Mouse (Mus musculus) forebrain, postnatal 0 days (tissue): ENCODE data around the gene Cacna2d1. TPM values are rescaled to one million over a fixed set of nuclear protein-coding genes. Genes with fewer than 3 reads are reported as not detected.

Experiments used
- ATAC-seq: fragments of 200-750 bp; cut with Nextera tagmentation; 2 replicates; pipeline ENCODE4 v1.8.0; 2017; ENCODE audit warnings: mild to moderate bottlenecking, moderate library complexity
- DNase-seq: peaks from one replicate; pipeline ENCODE4 v3.0.0-alpha.2; 2015
- H3K27ac ChIP-seq: fragments of 300-500 bp; sonication (generic); 2 replicates; pipeline ENCODE4 v1.5.1; 2014; ENCODE audit warnings: low read depth, mild to moderate bottlenecking, antibody characterized with exemption, low read length, moderate library complexity, mixed read lengths
- H3K27me3 ChIP-seq: fragments of 300-500 bp; sonication (generic); 2 replicates; pipeline ENCODE4 v1.6.1; 2014; ENCODE audit warnings: mild to moderate bottlenecking, low read length, mixed read lengths; ENCODE audit not compliant: insufficient read depth
- H3K36me3 ChIP-seq: fragments of 300-500 bp; sonication (generic); 2 replicates; pipeline ENCODE4 v1.6.1; 2014; ENCODE audit warnings: mild to moderate bottlenecking, moderate library complexity; ENCODE audit not compliant: insufficient read depth
- H3K4me1 ChIP-seq: fragments of 300-500 bp; sonication (generic); 2 replicates; pipeline ENCODE4 v1.6.1; 2014; ENCODE audit warnings: antibody characterized with exemption; ENCODE audit not compliant: insufficient read depth
- H3K4me2 ChIP-seq: fragments of 300-500 bp; sonication (generic); 2 replicates; pipeline ENCODE4 v1.6.1; 2014; ENCODE audit warnings: low read depth, mild to moderate bottlenecking, moderate library complexity
- H3K4me3 ChIP-seq: fragments of 300-500 bp; sonication (generic); 2 replicates; pipeline ENCODE4 v1.5.1; 2014; ENCODE audit warnings: low read depth, low read length, mixed read lengths
- H3K9ac ChIP-seq: fragments of 300-500 bp; sonication (generic); 2 replicates; pipeline ENCODE4 v1.6.1; 2014; ENCODE audit warnings: mild to moderate bottlenecking
- H3K9me3 ChIP-seq: fragments of 300-500 bp; sonication (generic); 2 replicates; pipeline ENCODE4 v1.6.1; 2016; ENCODE audit warnings: low read length
- CTCF ChIP-seq: sonication (generic); IDR thresholded peaks from 2 replicates; pipeline ENCODE4 v1.5.1; 2016; ENCODE audit warnings: antibody characterized with exemption, control low read depth, low read depth
- WGBS: fragments of 180-500 bp; shearing (Covaris S2); extraction: QIAGEN DNeasy Blood & Tissue Kit; methylation state at CpG from one replicate; pipeline ENCODE4 v1.1.7; 2014; 5-methylcytosine and 5-hydroxymethylcytosine counted together
- polyA plus RNA-seq: library from polyadenylated mRNA; unstranded; fragments of >200 nt; fragmentation: Nextera tagmentation; extraction: Ambion mirVana; gene quantifications from 2 replicates; pipeline ENCODE4 v1.2.1, GENCODE M21; 2015
- total RNA-seq: library from RNA; depleted of rRNA; stranded (reverse); fragments of >200 nt; gene quantifications from 2 replicates; pipeline ENCODE4 v1.2.3, GENCODE M21; 2014

The Cacna2d1 gene
- total and polyA plus RNA-seq, 2 experiments from 2014 or later: 28.5 to 80.4 TPM

DNA sequence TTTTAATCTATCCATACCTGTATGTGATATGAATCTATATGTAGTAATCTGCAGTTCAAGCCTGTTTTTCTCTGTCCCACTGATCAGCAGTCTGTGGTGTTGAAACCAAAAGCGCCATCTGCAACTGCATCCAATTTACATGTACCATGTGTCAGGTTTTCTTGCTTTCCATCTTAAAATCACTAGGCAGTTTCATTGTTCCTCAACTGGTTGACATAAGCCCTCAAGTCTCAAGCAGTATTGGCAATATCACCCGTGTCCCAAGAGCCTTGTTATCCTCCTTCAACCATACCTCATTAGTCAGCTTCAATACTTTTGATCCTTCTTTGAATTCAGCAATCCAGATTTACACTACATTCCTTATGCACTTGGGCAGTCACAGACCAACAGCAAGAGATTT, 301.4 kb downstream of the Cacna2d1 start:
- no peaks in the 10 kb centered on the region for H3K36me3 ChIP-seq
- no peak overlapping the region for H3K4me2 ChIP-seq
- peaks cover 13% of the 10 kb centered on the region; the same call in 1 of the 2 replicates for H3K4me1 ChIP-seq
- peak overlapping the region; percentile 75 for H3K27ac ChIP-seq
- H3K9ac ChIP-seq: no peak overlapping the region
- WGBS: 32% methylated on average over 2 of the region's 2 CpGs
- no peaks in the 10 kb centered on the region for H3K27me3 ChIP-seq
- peak; percentile 60 for DNase-seq
- ATAC-seq: peak; percentile 64
- TF ChIP-seq CTCF: no peak
- no peaks in the 10 kb centered on the region for H3K9me3 ChIP-seq
- no peak overlapping the region for H3K4me3 ChIP-seq

DNA sequence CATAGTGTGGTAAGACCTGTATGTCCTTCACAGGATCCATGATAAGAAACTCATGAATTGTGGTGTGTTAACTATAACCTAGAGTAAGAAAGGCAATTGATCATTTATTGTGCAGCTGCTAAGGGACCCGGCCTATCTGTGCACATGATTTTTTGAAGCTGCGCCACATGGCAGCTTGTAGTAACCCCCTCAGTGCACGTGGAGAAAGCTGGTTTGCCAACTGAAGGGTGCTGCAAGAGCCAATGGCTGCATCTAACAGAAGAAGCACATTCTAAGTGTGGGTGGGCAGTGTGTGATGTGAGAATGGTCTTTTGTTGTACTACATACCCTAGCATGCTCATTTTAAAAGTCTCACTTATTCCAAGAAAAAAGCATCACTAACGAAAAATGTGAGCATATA, 302.1 kb downstream of the Cacna2d1 start:
- H3K4me2 ChIP-seq: no peak overlapping the region
- WGBS: 42% methylated on average over 4 of the region's 4 CpGs
- DNase-seq (peak; percentile 77), ATAC-seq (peak; percentile 87)
- H3K27ac ChIP-seq: peak overlapping the region; percentile 75
- no peaks in the 10 kb centered on the region for H3K9me3 ChIP-seq
- no peak for TF ChIP-seq CTCF
- no peak overlapping the region for H3K4me3 ChIP-seq
- H3K4me1 ChIP-seq: peaks cover 13% of the 10 kb centered on the region; the same call in 1 of the 2 replicates
- no peak overlapping the region for H3K9ac ChIP-seq
- no peaks in the 10 kb centered on the region for H3K36me3 ChIP-seq
- no peaks in the 10 kb centered on the region for H3K27me3 ChIP-seq

DNA sequence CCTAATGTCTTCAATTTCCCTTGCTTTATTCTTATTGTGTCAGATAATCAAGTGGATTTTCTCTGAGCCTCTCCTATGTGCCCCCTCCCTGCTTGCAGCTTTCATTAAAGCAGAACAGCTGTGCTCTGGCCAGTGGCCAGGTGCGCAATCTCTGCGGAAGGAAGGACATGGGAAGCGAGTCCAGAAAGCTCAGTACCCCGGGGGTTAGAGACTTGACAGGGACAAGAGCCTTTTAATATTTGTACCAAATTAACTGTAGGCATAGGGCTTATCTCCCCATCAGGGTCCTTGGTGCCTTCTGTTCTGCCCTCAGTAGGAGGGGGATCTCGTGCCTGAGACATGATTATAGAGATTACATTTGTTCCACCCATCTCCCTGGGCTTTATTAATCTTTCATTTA, 303.5 kb downstream of the Cacna2d1 start:
- Histone ChIP-seq H3K4me1 (peaks cover 13% of the 10 kb centered on the region; the same call in 1 of the 2 replicates), H3K9me3 (no peaks in the 10 kb centered on the region), H3K27me3 (no peaks in the 10 kb centered on the region), H3K36me3 (no peaks in the 10 kb centered on the region), H3K4me3 (no peak overlapping the region), H3K9ac (no peak overlapping the region), H3K4me2 (no peak overlapping the region), H3K27ac (0 out of 2 replicates have a peak overlapping the region, but pooled peaks have one; percentile 16)
- WGBS: 18% methylated on average over 5 of the region's 5 CpGs
- no peak for TF ChIP-seq CTCF
- no peak for DNase-seq
- no peak for ATAC-seq

DNA sequence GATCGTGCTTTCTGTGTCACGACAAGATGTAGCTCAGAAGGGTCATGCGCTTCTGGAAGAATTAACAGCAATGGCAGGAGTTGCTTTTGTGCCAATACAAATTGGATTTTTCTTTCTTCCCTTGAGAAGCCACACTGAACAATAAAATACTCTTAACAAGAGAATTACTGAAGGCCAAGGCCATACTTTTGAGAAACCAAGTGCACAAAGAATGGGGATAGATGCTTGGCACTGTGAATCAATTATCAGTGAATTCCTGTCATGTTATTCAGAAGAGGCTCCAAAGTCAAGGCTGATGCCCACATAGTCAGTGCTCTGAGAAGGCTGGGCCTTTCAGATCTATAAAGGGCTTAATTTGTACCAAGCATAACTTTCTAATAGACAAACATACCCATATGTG, 305.8 kb downstream of the Cacna2d1 start:
- Histone ChIP-seq H3K4me3 (no peak overlapping the region), H3K4me1 (peaks cover 9% of the 10 kb centered on the region; the same call in 1 of the 2 replicates), H3K27ac (no peak overlapping the region), H3K4me2 (no peak overlapping the region), H3K27me3 (no peaks in the 10 kb centered on the region), H3K36me3 (no peaks in the 10 kb centered on the region), H3K9me3 (no peaks in the 10 kb centered on the region), H3K9ac (no peak overlapping the region)
- TF ChIP-seq CTCF: no peak
- ATAC-seq (no peak), DNase-seq (no peak)
- 22% methylated on average over 3 of the region's 3 CpGs for WGBS

DNA sequence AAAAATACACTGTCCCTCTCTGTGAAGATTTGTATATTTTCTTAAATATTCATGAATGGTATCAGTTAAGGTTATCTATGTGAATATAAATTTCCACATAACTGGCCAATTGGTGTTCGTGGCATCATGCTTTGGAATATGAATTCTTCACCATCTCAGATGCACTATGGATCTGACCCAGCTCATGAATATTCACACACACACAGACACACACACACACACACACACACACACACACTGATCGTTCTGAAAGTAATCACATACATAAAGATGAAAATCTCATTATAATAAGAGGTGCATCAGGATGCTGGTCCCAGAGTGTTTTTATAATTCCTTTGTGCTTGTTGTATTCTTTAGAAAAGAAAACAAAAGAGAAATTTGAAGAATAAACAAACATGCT, 309.1 kb downstream of the Cacna2d1 start:
- TF ChIP-seq CTCF: no peak
- 34% methylated on average over 2 of the region's 2 CpGs for WGBS
- DNase-seq: no peak
- H3K27ac ChIP-seq: no peak overlapping the region
- no peaks in the 10 kb centered on the region for H3K9me3 ChIP-seq
- no peaks in the 10 kb centered on the region for H3K27me3 ChIP-seq
- no peak overlapping the region for H3K9ac ChIP-seq
- no peaks in the 10 kb centered on the region for H3K4me1 ChIP-seq
- no peaks in the 10 kb centered on the region for H3K36me3 ChIP-seq
- ATAC-seq: no peak
- no peak overlapping the region for H3K4me3 ChIP-seq
- no peak overlapping the region for H3K4me2 ChIP-seq

DNA sequence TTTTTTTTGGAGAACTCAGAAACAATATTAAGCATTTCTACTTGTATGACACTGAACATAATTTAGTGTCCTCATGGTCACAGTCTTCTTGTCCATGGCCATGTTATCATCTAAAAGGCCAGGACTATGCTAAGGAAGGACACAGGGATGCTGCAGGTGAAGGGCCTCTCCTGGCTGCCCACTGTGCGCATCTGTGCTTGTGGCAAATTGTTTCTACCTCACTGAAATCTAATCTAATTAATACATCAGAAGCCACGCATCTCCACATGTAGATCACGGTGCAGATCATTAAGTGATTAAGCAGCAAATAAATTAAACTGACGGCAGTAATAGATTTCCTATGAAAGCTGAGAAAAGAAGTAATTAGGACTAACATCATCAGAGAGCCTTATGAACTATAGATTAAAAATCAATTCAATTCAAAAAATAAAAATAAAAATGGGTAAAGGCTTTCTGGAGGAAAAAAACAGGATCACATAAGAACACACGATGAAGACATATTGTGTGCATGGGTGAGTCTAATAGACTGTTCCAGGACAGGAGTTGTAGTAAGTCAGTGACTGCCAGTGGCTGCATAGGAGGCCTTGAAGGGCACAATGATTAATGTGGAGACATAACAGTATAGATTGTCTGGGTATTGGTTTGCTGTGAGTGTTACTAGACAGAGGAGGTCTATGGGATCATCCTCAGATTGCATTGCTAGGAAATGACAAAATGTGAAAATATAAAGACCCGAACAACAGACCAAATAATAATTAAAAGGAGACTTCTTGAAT, 318.4 kb downstream of the Cacna2d1 start:
- ATAC-seq: no peak
- TF ChIP-seq CTCF: no peak
- Histone ChIP-seq H3K36me3 (peaks cover 3% of the 10 kb centered on the region; the same call in 1 of the 2 replicates), H3K4me2 (no peak overlapping the region), H3K4me1 (no peaks in the 10 kb centered on the region), H3K27me3 (no peaks in the 10 kb centered on the region), H3K27ac (no peak overlapping the region), H3K4me3 (no peak overlapping the region), H3K9me3 (no peaks in the 10 kb centered on the region), H3K9ac (no peak overlapping the region)
- no peak for DNase-seq
- WGBS: 66% methylated on average over 6 of the region's 6 CpGs

DNA sequence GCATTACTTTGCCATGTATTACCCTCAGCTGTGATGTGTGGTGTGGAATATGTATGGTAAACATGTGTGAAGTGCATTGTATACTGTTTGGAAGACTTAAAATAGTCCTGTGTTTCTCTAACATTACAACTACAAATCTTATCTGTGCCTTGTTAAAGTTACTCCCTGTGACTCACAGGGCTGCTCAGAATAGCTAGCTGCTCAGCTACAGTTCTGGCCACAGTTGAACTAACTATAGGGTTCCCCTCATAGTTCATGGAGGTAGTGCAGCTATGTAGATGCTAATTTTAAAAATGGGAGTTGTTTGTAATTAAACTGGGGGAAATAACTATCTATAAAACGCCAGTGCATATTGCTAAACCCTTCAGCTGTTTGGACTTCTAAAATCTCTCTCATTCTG, 319.3 kb downstream of the Cacna2d1 start:
- DNase-seq: no peak
- WGBS: 84% methylated on average over 1 of the region's 1 CpGs
- no peaks in the 10 kb centered on the region for H3K9me3 ChIP-seq

More for the DNA sequence above, 319.3 kb downstream of the Cacna2d1 start:
- no peak for TF ChIP-seq CTCF
- no peak overlapping the region for H3K4me2 ChIP-seq
- H3K9ac ChIP-seq: no peak overlapping the region
- ATAC-seq: no peak
- no peak overlapping the region for H3K27ac ChIP-seq
- no peaks in the 10 kb centered on the region for H3K27me3 ChIP-seq
- no peaks in the 10 kb centered on the region for H3K4me1 ChIP-seq
- no peak overlapping the region for H3K4me3 ChIP-seq
- peaks cover 3% of the 10 kb centered on the region; the same call in 1 of the 2 replicates for H3K36me3 ChIP-seq
